Mouse (Mus musculus) testis, adult 2 months (tissue): ENCODE results near the gene Pik3ca. TPM values are rescaled to one million over a fixed set of nuclear protein-coding genes. Genes with fewer than 3 reads are reported as not detected.

Experiments
- H3K27ac ChIP-seq: fragments of 200-500 bp; 2 replicates; pipeline ENCODE4 v1.5.1; 2012; ENCODE audit warnings: low read depth, low read length; ENCODE audit not compliant: control insufficient read depth, insufficient read depth
- H3K27me3 ChIP-seq: fragments of 200-500 bp; 2 replicates; pipeline ENCODE4 v1.6.1; 2012; ENCODE audit warnings: mild to moderate bottlenecking, low read length, moderate library complexity; ENCODE audit not compliant: control insufficient read depth, insufficient read depth
- H3K36me3 ChIP-seq: fragments of 200-500 bp; 2 replicates; pipeline ENCODE4 v1.6.1; 2012; ENCODE audit warnings: mild to moderate bottlenecking, low read length; ENCODE audit not compliant: control insufficient read depth, insufficient read depth
- H3K4me1 ChIP-seq: fragments of 200-500 bp; 2 replicates; pipeline ENCODE4 v1.6.1; 2012; ENCODE audit warnings: low read length; ENCODE audit not compliant: control insufficient read depth, insufficient read depth
- H3K4me3 ChIP-seq: fragments of 200-500 bp; 2 replicates; pipeline ENCODE4 v1.5.1; 2012; ENCODE audit warnings: low read depth, mild to moderate bottlenecking, low read length, moderate library complexity, mixed read lengths; ENCODE audit not compliant: control insufficient read depth
- CTCF ChIP-seq: fragments of 200-500 bp; IDR thresholded peaks from 2 replicates; pipeline ENCODE4 v1.5.1; 2012; ENCODE audit warnings: low read depth, mild to moderate bottlenecking, inconsistent platforms, low read length, moderate library complexity; ENCODE audit not compliant: control insufficient read depth, insufficient read depth, insufficient replicate concordance
- POLR2A ChIP-seq: fragments of 200-500 bp; IDR thresholded peaks from 2 replicates; pipeline ENCODE4 v1.6.1; 2012; ENCODE audit warnings: low read depth, mild to moderate bottlenecking, inconsistent platforms, low read length, moderate library complexity; ENCODE audit not compliant: control insufficient read depth
- polyA plus RNA-seq: library from polyadenylated mRNA; depleted of rRNA; stranded (reverse); fragments of >200 nt; gene quantifications from 2 replicates; pipeline ENCODE4 v1.2.3, GENCODE M21; 2012

The Pik3ca gene
- polyA plus RNA-seq, 1 experiment, result 4.9 TPM

DNA sequence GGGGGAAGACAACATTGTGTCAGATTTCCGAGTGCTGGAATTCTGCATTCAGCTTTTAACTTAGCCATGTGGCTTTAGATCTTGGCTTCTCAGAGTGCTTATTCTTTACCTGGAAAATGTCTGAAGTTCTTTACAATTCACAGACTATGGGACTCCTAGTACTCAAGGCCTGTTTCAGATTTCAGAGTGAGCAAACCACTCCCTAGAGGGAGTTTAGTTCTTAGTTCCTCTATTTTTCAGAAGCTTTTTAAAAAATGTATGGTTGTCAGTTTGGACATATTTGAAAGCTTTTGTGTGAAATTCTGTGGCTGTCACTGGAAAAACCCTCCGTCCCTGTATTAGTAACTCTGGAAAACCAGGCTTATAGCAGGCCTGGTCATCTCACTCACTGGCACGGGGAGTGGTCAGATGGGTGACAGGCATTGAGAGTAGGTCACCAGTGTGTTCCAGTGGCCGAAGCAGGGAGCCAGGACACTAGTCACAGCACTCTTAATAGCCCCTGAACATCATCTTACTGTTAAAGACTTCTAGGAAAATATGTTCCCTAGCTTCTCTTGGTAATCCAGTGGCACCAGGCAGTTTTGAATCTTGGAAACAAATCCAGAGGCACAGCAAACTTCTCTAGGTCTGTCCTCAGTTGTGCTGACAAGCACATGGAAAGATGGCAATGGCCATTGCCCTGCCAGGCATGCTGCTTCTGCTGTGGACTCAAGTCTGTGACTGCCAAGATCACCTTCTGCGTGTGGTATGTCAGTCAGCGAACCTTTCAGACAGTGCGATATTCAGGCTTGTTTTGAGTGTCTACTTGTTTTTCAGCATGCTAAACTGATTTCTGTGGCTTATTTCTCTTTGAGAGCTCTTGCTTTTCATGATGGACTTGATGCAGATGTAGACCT lies 5.8 kb downstream of the Pik3ca start:
- H3K4me1 ChIP-seq, result no peaks in the 10 kb centered on the region; the same call in none of the 2 replicates
- no peak overlapping the region for H3K4me3 ChIP-seq
- H3K27me3 ChIP-seq, result no peaks in the 10 kb centered on the region
- 0 out of 2 replicates have a peak overlapping the region, but pooled peaks have one; percentile 6 for H3K27ac ChIP-seq
- TF ChIP-seq POLR2A, result no peak
- no peak for TF ChIP-seq CTCF
- H3K36me3 ChIP-seq, result no peaks in the 10 kb centered on the region

GRCm38 (mm10) chr3:32405699-32406098 lies 8.2 kb downstream of the Pik3ca start:
- Histone ChIP-seq H3K27me3 (no peaks in the 10 kb centered on the region), H3K4me1 (no peaks in the 10 kb centered on the region), H3K4me3 (no peak overlapping the region), H3K36me3 (no peaks in the 10 kb centered on the region), H3K27ac (no peak overlapping the region)
- TF ChIP-seq POLR2A (no peak), CTCF (no peak)

DNA sequence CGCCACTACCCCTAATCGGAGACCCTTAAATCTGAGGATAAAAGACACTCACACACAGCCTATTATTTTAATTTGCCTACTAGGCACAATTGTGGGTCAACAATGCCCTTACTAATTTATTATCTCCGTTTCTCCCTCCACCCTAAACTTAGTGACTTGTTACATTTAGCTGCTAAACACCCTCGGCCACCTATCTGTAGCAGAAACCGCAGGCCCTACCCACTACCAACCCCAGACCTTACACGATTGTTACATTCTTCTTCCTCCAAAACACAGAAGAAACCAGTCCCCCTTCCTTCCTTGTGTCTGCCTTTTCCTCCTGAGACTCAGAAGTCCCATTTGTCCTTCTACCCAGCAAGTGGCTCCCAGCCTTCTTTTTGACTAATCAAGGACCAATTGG lies 9.3 kb downstream of the Pik3ca start:
- TF ChIP-seq POLR2A (no peak), CTCF (no peak)
- H3K4me3 ChIP-seq, result no peak overlapping the region
- no peaks in the 10 kb centered on the region for H3K36me3 ChIP-seq
- no peak overlapping the region for H3K27ac ChIP-seq
- no peaks in the 10 kb centered on the region for H3K4me1 ChIP-seq
- no peaks in the 10 kb centered on the region for H3K27me3 ChIP-seq

DNA sequence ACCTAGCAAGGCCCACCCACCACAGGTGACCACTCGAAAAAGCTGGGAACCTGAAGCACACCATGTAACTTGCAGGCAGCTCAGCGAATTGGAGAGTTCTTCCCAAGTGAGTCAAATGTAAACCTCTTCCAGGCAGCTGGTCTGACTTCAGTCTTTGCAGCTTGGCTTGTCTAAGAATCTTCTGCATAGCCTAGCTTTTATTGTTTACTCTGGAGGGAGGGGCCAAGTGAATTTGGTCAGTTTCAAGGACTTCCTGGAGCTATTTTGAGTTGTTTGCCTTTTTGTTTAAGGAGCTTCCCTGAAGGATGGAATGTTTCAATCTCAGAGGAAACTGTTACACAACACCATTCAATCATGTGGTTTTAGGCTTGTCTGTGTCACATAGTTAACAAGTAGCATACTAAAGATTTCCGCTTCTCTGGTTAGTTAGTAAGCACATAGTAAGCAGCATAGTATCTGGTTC lies 11.4 kb downstream of the Pik3ca start:
- TF ChIP-seq CTCF (no peak), POLR2A (no peak)
- no peaks in the 10 kb centered on the region for H3K27me3 ChIP-seq
- H3K4me3 ChIP-seq, result no peak overlapping the region
- H3K4me1 ChIP-seq, result no peaks in the 10 kb centered on the region
- H3K36me3 ChIP-seq, result no peaks in the 10 kb centered on the region
- H3K27ac ChIP-seq, result peak overlapping the region; percentile 22; the same call in 1 of the 2 replicates

DNA sequence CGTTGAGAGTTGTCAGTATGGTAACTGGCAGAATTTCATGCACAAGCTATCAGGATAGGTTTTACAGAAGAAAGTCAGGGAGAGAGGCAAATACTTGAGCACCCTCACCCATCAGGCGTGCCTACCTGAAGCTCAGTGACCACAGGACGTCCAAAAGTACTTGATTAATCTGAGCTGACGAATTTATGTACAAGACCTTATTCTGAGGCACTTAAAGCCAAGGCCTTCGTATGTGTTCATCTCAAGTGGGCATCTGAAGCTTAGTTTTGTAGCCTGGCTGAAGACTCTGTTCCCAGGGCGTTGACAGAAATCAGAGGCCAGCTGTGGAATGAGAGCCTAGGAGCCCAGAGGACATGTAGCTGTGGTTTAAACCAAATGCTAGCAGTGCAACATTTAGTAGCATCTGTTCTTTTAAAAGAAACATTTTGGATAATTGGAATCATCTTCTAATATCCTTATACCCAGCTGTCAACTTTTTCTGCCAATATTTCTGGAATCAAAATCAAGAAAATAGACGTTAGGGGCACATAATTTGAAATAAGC lies 15.1 kb downstream of the Pik3ca start:
- no peaks in the 10 kb centered on the region for H3K36me3 ChIP-seq
- H3K27me3 ChIP-seq, result no peaks in the 10 kb centered on the region
- H3K4me1 ChIP-seq, result no peaks in the 10 kb centered on the region
- no peak for TF ChIP-seq POLR2A
- TF ChIP-seq CTCF, result no peak
- H3K27ac ChIP-seq, result no peak overlapping the region
- H3K4me3 ChIP-seq, result no peak overlapping the region

DNA sequence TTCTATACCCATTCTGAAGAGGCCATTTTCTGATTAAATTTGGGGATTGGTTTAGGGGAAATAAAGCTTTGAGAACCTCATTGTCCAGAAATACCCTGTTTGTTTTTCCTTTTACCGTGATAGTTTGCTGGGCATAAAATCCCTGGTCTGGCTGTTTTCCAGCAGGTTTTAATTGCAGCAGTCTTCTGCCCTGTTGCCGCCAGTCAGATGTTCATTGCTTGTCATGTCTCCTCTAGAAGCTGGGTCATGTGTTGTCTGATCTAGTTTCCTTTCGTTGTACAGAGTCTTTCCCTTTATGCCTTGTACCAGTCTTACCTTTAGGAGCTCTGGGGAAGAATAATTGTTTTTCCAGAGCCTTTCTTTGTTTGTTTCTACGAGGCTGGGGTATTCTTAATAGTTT lies 16.9 kb downstream of the Pik3ca start:
- no peaks in the 10 kb centered on the region for H3K36me3 ChIP-seq
- no peak overlapping the region for H3K27ac ChIP-seq
- no peaks in the 10 kb centered on the region for H3K4me1 ChIP-seq
- H3K27me3 ChIP-seq, result no peaks in the 10 kb centered on the region
- no peak for TF ChIP-seq POLR2A
- no peak for TF ChIP-seq CTCF
- H3K4me3 ChIP-seq, result no peak overlapping the region
